Mouse (Mus musculus) lung, embryonic 14.5 days (tissue): ENCODE data around the gene Otx2. TPM values are rescaled to one million over a fixed set of nuclear protein-coding genes. Genes with fewer than 3 reads are reported as not detected.
A peak's percentile ranks its signal among the peaks of the same experiment; 100 is the strongest.

ENCODE experiments used
- ATAC-seq: fragments of 200-750 bp; cut with Nextera tagmentation; 2 replicates; pipeline ENCODE4 v1.8.0; 2017; ENCODE audit warnings: mild to moderate bottlenecking, moderate TSS enrichment, moderate library complexity; ENCODE audit not compliant: insufficient read depth
- DNase-seq: peaks from one replicate; pipeline ENCODE4 v3.0.0-alpha.2; 2015
- H3K27ac ChIP-seq: fragments of 300-500 bp; sonication (generic); 2 replicates; pipeline ENCODE4 v1.5.1; 2014; ENCODE audit warnings: low read depth, mild to moderate bottlenecking, moderate library complexity
- H3K27me3 ChIP-seq: fragments of 300-500 bp; sonication (generic); 2 replicates; pipeline ENCODE4 v1.6.1; 2014; ENCODE audit warnings: low read length, control low read depth; ENCODE audit not compliant: insufficient read depth
- H3K36me3 ChIP-seq: fragments of 300-500 bp; sonication (generic); 2 replicates; pipeline ENCODE4 v1.6.1; 2014; ENCODE audit warnings: control low read depth; ENCODE audit not compliant: insufficient read depth
- H3K4me1 ChIP-seq: fragments of 300-500 bp; sonication (generic); 2 replicates; pipeline ENCODE4 v1.6.1; 2014; ENCODE audit warnings: antibody characterized with exemption, control low read depth; ENCODE audit not compliant: insufficient read depth
- H3K4me2 ChIP-seq: fragments of 300-500 bp; sonication (generic); 2 replicates; pipeline ENCODE4 v1.6.1; 2014; ENCODE audit warnings: mild to moderate bottlenecking
- H3K4me3 ChIP-seq: fragments of 300-500 bp; sonication (generic); 2 replicates; pipeline ENCODE4 v1.5.1; 2014; ENCODE audit warnings: low read depth, low read length
- H3K9ac ChIP-seq: fragments of 300-500 bp; sonication (generic); 2 replicates; pipeline ENCODE4 v1.6.1; 2014
- H3K9me3 ChIP-seq: fragments of 300-500 bp; sonication (generic); 2 replicates; pipeline ENCODE4 v1.6.1; 2016; ENCODE audit warnings: low read depth, low read length, control low read depth
- CTCF ChIP-seq: IDR thresholded peaks from 2 replicates; pipeline ENCODE4 v1.5.1; 2016; ENCODE audit warnings: antibody characterized with exemption, low read depth
- WGBS: fragments of 180-500 bp; shearing (Covaris S2); extraction: QIAGEN DNeasy Blood & Tissue Kit; methylation state at CpG from one replicate; pipeline ENCODE4 v1.1.7; 2014; 5-methylcytosine and 5-hydroxymethylcytosine counted together
- polyA plus RNA-seq: library from polyadenylated mRNA; unstranded; fragments of >200 nt; fragmentation: Nextera tagmentation; extraction: Ambion mirVana; gene quantifications from 2 replicates; pipeline ENCODE4 v1.2.1, GENCODE M21; 2014

Gene Otx2
- polyA plus RNA-seq, 1 experiment from 2014 or later: not detected

DNA sequence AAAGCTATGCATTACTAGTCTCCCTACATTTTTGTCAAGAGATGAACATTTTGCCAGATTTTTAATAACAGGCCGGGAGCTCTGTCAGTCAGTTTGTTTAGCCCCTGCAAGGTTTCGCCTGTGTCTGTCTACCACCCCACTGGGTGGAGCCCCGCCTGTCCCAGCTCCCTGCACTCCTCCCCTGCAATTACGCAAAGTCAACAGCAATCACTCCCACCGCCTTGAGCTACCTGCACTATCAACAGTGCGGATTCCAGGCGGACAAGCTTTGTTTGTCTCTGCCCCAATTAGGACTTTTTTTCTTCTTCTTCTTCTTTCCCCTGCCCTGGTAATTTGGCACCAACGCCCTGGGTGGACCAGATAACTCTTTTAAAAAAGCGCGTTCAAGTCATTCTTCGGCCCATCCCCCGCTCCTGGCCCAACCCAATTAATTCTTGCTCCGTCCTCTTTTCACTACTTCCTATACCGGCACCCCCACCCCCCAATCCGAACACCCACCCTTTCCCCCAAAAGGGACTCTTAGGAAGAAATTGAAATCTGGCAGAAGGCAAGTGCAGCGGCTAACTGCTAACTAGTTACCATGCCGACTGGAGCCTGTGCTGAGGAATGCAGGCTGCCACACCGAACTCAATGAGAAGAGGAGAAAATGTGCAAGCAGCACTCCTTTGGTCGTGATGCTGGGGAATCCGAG lies 35.9 kb upstream of the Otx2 start:
- Histone ChIP-seq H3K27ac (no peak overlapping the region), H3K4me2 (peak overlapping the region; percentile 45), H3K9me3 (no peaks in the 10 kb centered on the region), H3K36me3 (no peaks in the 10 kb centered on the region), H3K4me3 (peak overlapping the region; percentile 15), H3K9ac (no peak overlapping the region; the same call in 1 of the 2 replicates), H3K27me3 (peaks cover 45% of the 10 kb centered on the region), H3K4me1 (no peaks in the 10 kb centered on the region)
- WGBS: 2% methylated on average over 20 of the region's 20 CpGs
- ATAC-seq (no peak), DNase-seq (peak; percentile 10)
- TF ChIP-seq CTCF: no peak

DNA sequence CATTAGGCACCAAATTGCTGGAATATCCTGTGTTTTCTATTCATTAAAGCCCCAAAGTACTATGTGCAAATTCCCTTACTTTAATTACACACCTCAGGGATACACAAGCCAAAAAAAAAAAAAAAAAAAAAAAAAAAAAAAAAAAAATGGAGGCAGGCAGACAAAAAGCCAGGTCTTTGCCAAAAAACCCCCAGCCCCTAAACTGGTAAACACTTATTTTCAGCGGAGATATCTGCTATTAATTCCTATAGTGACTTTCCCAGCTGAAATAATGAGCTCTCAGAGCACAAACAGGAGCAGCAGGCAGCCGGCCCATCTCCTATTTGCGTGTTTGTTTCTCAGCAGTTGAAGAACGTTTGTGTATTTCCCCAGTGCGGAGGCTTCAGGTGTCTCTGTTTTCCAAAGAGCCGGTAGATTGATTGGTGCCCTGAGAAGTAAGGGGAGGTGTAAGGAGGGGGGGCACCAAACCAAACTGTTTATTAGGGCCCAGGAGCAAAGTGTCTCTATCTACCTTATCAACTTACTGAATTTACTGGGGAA lies 34.3 kb upstream of the Otx2 start:
- no peak for TF ChIP-seq CTCF
- no peak for DNase-seq
- Histone ChIP-seq H3K36me3 (no peaks in the 10 kb centered on the region), H3K4me3 (no peak overlapping the region), H3K9me3 (no peaks in the 10 kb centered on the region), H3K27ac (no peak overlapping the region), H3K9ac (no peak overlapping the region), H3K27me3 (peaks cover 45% of the 10 kb centered on the region), H3K4me1 (no peaks in the 10 kb centered on the region), H3K4me2 (no peak overlapping the region)
- no peak for ATAC-seq
- WGBS: 4% methylated on average over 6 of the region's 6 CpGs

DNA sequence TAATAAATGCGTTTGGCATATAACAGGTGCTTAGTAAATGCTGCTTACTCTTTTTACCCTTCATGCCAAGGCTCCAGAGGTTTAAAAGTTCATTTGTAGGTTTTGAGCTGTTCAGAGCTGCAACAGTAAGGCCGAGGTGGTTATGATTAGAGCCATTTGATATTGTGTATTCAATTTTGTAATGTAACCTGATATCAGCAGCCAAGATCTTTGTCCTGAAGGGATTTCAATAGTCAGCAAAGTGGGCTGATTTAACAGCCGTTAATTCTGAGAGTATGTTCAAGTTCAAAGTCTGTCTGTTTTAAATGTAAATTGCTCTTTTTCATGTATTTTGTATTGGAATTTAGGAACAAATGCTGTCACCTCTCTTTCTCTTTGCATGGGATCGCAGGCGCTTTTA lies 33.8 kb upstream of the Otx2 start:
- H3K4me2 ChIP-seq: no peak overlapping the region
- H3K4me3 ChIP-seq: no peak overlapping the region
- H3K4me1 ChIP-seq: no peaks in the 10 kb centered on the region
- H3K27ac ChIP-seq: no peak overlapping the region
- H3K9me3 ChIP-seq: no peaks in the 10 kb centered on the region
- WGBS: 55% methylated on average over 5 of the region's 5 CpGs
- peaks cover 45% of the 10 kb centered on the region for H3K27me3 ChIP-seq
- H3K9ac ChIP-seq: no peak overlapping the region
- no peak for TF ChIP-seq CTCF
- ATAC-seq: no peak
- DNase-seq: no peak
- H3K36me3 ChIP-seq: no peaks in the 10 kb centered on the region

DNA sequence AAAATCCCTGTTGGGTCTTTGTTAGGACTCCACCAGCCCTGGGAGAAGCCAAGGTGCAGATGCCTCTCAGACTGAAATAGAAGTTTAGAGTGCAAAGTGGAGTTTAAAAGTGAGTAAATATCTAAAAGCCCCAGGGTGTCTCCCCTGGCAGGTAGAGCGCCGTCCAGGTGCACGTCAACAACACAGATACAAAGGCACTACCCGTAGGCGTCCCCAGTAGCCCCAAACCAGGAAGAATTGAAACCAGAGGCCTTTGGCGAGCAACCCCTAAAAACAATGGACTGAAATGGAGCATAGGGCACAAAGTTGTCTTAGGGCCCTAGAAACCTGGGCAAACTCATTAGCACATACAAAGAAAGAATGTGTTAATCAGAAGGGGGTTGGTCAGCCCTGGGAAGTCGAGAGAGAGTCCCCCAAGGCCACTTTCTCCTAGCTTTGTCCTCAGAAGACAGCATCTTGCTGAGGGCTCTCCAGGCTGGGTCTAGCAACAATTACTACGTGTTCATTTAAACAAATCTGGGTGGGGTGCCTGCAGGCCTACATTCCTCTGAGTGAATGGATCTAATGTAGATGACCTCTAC lies 27.3 kb upstream of the Otx2 start:
- TF ChIP-seq CTCF: no peak
- no peak for ATAC-seq
- WGBS: 43% methylated on average over 8 of the region's 8 CpGs

DNA sequence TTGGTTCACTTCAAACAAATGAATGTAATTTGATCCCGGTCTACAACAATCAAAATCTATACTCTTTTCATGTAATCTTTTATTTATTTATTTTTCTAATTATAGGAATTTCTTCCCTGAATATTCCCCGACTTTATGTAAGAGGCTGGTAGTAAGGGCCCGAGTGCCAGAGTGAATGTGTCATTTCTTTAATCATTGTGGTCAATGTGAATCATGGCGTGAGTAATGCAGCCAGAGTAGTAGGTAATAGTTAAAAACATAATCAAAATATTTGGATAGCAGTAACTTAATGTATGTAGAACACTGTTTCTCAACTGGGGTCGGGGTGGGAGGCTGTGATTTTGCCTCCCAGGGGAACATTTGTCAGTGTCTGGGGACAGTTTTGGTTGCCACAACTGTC lies 6.0 kb upstream of the Otx2 start:
- WGBS: 42% methylated on average over 5 of the region's 5 CpGs
- Histone ChIP-seq H3K27ac (no peak overlapping the region), H3K27me3 (peaks cover 50% of the 10 kb centered on the region), H3K4me2 (no peak overlapping the region), H3K4me1 (no peaks in the 10 kb centered on the region), H3K36me3 (no peaks in the 10 kb centered on the region), H3K9me3 (no peaks in the 10 kb centered on the region), H3K4me3 (no peak overlapping the region), H3K9ac (no peak overlapping the region)
- DNase-seq (no peak), ATAC-seq (no peak)
- TF ChIP-seq CTCF: no peak

More for the DNA sequence above, 27.3 kb upstream of the Otx2 start:
- DNase-seq: no peak
- Histone ChIP-seq H3K4me2 (no peak overlapping the region), H3K4me1 (no peaks in the 10 kb centered on the region), H3K36me3 (no peaks in the 10 kb centered on the region), H3K27me3 (no peaks in the 10 kb centered on the region), H3K9me3 (no peaks in the 10 kb centered on the region), H3K4me3 (no peak overlapping the region), H3K9ac (no peak overlapping the region), H3K27ac (no peak overlapping the region)

DNA sequence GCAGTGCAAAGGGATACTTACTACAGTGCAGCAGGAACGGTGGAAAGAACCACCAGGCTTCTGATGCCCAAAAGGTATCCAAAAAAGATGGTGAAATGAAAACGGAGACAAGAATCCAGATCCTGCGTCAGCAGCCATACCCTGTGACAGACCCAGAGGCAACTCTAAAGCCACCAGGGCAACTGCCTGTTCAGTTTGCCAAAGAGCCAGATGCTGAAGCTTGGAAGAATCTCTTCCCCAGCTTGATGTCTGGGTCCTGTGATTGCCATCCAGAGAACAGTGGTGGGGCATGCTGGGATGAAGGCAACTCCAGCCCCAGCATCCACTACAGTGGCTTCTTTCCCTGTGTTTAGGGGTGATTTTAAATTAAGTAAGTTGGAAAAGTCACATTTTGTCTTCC lies 5.1 kb upstream of the Otx2 start:
- Histone ChIP-seq H3K27me3 (peaks cover 59% of the 10 kb centered on the region), H3K4me3 (no peak overlapping the region), H3K4me1 (no peaks in the 10 kb centered on the region), H3K36me3 (no peaks in the 10 kb centered on the region), H3K9ac (no peak overlapping the region), H3K4me2 (no peak overlapping the region), H3K27ac (no peak overlapping the region), H3K9me3 (no peaks in the 10 kb centered on the region)
- DNase-seq (no peak), ATAC-seq (no peak)
- 80% methylated on average over 3 of the region's 3 CpGs for WGBS
- no peak for TF ChIP-seq CTCF

DNA sequence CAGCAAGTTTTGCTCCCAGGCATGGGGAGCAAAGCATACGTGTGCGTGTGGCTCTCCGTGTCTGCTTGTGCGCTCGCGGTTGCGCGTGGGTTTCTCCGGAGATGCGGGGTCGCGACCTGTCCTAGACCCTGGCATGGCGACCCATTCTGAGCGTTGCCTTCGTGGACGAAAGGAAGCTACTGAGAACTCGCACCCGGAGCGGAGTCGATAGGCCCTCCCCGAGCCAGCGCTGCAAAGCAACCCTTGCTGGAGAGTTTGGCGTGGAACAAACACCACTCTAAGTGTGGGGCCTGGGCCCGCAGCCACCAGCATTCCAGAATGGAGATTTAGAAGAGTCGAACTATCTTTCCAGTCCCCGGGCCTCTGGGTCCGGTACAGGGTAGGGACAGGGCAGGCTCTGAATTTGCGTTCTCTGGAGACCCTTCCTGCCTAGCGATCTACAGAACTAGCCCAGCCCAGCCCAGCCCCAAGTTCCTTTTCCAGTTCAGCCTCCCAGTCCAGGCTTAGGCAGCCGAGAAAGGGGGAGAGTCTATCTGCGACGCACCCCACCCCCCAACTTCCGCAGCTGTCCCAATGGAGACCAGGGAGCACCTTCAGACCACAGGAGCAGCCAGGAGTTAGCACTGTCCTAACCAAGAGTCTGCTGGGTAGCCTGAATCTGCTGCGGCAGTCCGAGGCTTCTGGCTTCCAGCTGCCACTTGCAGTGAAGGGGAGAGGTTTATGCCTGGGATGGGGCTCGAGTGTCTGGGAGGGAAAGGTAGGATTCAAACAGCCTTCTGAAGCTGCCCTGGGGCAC lies 615 bp upstream of the Otx2 start:
- 1% methylated on average over 36 of the region's 36 CpGs for WGBS
- Histone ChIP-seq H3K4me1 (no peaks in the 10 kb centered on the region), H3K36me3 (no peaks in the 10 kb centered on the region), H3K9ac (no peak overlapping the region), H3K4me3 (peak overlapping the region; percentile 1; the same call in 1 of the 2 replicates), H3K27me3 (peaks cover 97% of the 10 kb centered on the region), H3K4me2 (no peak overlapping the region), H3K27ac (no peak overlapping the region), H3K9me3 (no peaks in the 10 kb centered on the region)
- DNase-seq: no peak
- no peak for ATAC-seq
- TF ChIP-seq CTCF: no peak
